7 mouse cellular contexts compared by ENCODE assay signal in the genomic region with DNA sequence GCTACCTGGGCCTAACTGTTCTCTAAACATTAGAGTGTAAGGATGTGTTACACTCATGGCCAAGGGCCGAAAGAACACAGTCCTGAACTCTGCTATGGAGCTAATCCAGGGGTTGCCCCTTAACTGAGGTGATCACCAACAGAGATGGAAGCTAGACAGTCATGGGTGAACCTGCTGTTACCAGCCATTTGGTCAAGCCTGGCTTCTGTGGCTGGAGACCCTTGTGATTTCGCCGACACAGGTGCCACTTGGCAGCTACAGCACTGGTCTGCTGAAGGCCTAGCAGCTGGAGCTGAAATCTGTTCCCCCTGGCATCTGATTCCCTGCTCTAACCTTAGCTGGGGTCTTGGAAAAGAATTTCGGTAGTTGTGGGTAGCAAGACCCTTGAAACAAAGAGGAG. TPM values are rescaled to one million over a fixed set of nuclear protein-coding genes. Genes with fewer than 3 reads are reported as not detected.
DNase-seq lines count a peak whose midpoint lies in the region; ATAC-seq and TF ChIP-seq lines count a peak whose summit lies in the region.

No protein-coding gene starts in this region.

- H3K27me3 ChIP-seq in liver, adult 2 months (ENCODE audit: control insufficient read depth, insufficient read depth, low read length), result no peaks in the 10 kb centered on the region
- no peaks in the 10 kb centered on the region for H3K27me3 ChIP-seq in forebrain, embryonic 14.5 days (replicated peaks; ENCODE audit: control insufficient read depth, insufficient read depth, low read length)
- H3K27me3 ChIP-seq in limb, embryonic 10.5 days (ENCODE audit: low read depth, poor library complexity, severe bottlenecking), result no peaks in the 10 kb centered on the region
- H3K27me3 ChIP-seq in neural tube, embryonic 15.5 days (replicated peaks), result no peaks in the 10 kb centered on the region

- peaks cover 56% of the 10 kb centered on the region for H3K4me1 ChIP-seq in liver, adult 2 months (ENCODE audit: control insufficient read depth, insufficient read depth, low read length)
- H3K4me1 ChIP-seq in forebrain, embryonic 14.5 days (ENCODE audit: control insufficient read depth, insufficient read depth, low read length), result peaks cover 64% of the 10 kb centered on the region
- H3K4me1 ChIP-seq in limb, embryonic 10.5 days, result peaks cover 93% of the 10 kb centered on the region
- H3K4me1 ChIP-seq in neural tube, embryonic 15.5 days, result peaks cover 82% of the 10 kb centered on the region

- TF ChIP-seq POLR2A in liver, adult 2 months (IDR thresholded peaks at IDR 0.05; ENCODE audit: extremely low read depth, insufficient read depth, low read length), result no peak

- H3K36me3 ChIP-seq in liver, adult 2 months (ENCODE audit: control insufficient read depth, insufficient read depth, low read length), result peaks cover 45% of the 10 kb centered on the region
- H3K36me3 ChIP-seq in forebrain, embryonic 14.5 days (ENCODE audit: control insufficient read depth, insufficient read depth, low read length), result peaks cover 79% of the 10 kb centered on the region
- peaks cover 80% of the 10 kb centered on the region for H3K36me3 ChIP-seq in limb, embryonic 10.5 days
- peaks cover 58% of the 10 kb centered on the region for H3K36me3 ChIP-seq in neural tube, embryonic 15.5 days

- WGBS in liver, adult 2 months, result 70% methylated on average over 4 of the region's 4 CpGs
- 81% methylated on average over 4 of the region's 4 CpGs for WGBS in forebrain, embryonic 14.5 days
- WGBS in limb, embryonic 10.5 days, result 87% methylated on average over 4 of the region's 4 CpGs
- WGBS in neural tube, embryonic 15.5 days, result 86% methylated on average over 4 of the region's 4 CpGs

- TF ChIP-seq CTCF in liver, adult 2 months (IDR thresholded peaks at IDR 0.05; ENCODE audit: low read depth, low read length), result no peak

- H3K9me3 ChIP-seq in forebrain, embryonic 14.5 days (replicated peaks; ENCODE audit: control insufficient read depth, low read length), result no peaks in the 10 kb centered on the region
- H3K9me3 ChIP-seq in limb, embryonic 10.5 days (replicated peaks), result no peaks in the 10 kb centered on the region
- no peaks in the 10 kb centered on the region for H3K9me3 ChIP-seq in neural tube, embryonic 15.5 days (replicated peaks)

- H3K4me3 ChIP-seq in liver, adult 2 months (ENCODE audit: insufficient read depth, low read depth, low read length), result no peak overlapping the region
- peak overlapping the region; percentile 86 for H3K4me3 ChIP-seq in forebrain, embryonic 14.5 days (ENCODE audit: low read depth, low read length)
- H3K4me3 ChIP-seq in limb, embryonic 10.5 days, result no peak overlapping the region
- H3K4me3 ChIP-seq in neural tube, embryonic 15.5 days (replicated peaks), result no peak overlapping the region

- peak overlapping the region; percentile 94 for H3K4me2 ChIP-seq in forebrain, embryonic 14.5 days (ENCODE audit: low read length)
- H3K4me2 ChIP-seq in neural tube, embryonic 15.5 days, result peak overlapping the region; percentile 69

- peak overlapping the region; percentile 56 for H3K27ac ChIP-seq in liver, adult 2 months (replicated peaks; ENCODE audit: insufficient read depth, low read depth, low read length)
- H3K27ac ChIP-seq in forebrain, embryonic 14.5 days (ENCODE audit: low read depth, low read length), result 0 out of 2 replicates have a peak overlapping the region, but pooled peaks have one; percentile 78
- H3K27ac ChIP-seq in limb, embryonic 10.5 days, result peak overlapping the region; percentile 22
- peak overlapping the region; percentile 18; the same call in 1 of the 2 replicates for H3K27ac ChIP-seq in neural tube, embryonic 15.5 days (replicated peaks)

- ATAC-seq in forebrain, embryonic 14.5 days, result no peak
- no peak for ATAC-seq in neural tube, embryonic 15.5 days (ENCODE audit: low FRiP score)

- peaks cover 39% of the 10 kb centered on the region for H3K79me2 ChIP-seq in liver, adult 2 months (ENCODE audit: control insufficient read depth, insufficient read depth, low read length)

- no peak for DNase-seq in liver, adult 2 months (ENCODE audit: extremely low read depth, low read depth, low spot score)
- DNase-seq in liver, result no peak
- no peak for DNase-seq in forebrain, embryonic 14.5 days (ENCODE audit: low spot score)
- no peak for DNase-seq in limb, embryonic 10.5 days (ENCODE audit: low spot score)
- DNase-seq in embryo, embryonic 9.5 days (ENCODE audit: extremely low spot score), result no peak
- DNase-seq in cerebellum, adult 11-12 months, result no peak

- H3K9ac ChIP-seq in liver, adult 2 months (ENCODE audit: low read depth, low read length), result peak overlapping the region; percentile 48
- H3K9ac ChIP-seq in forebrain, embryonic 14.5 days (ENCODE audit: low read length), result peak overlapping the region; percentile 97
- H3K9ac ChIP-seq in neural tube, embryonic 15.5 days (replicated peaks), result no peak overlapping the region

RNA-seq across cellular contexts. Expression of a gene that starts 6.3 kb away (rescaled TPM):
- total RNA-seq in liver, adult 2 months (2014; rRNA removed), result 19.9 and 21.5 TPM in 2 replicates
- 9.2 and 14.0 TPM in 2 replicates for polyA plus RNA-seq in liver, adult 2 months (2012; rRNA removed)
- polyA plus RNA-seq in forebrain, embryonic 14.5 days (2014; fragmentation: Nextera tagmentation; extraction: Ambion mirVana), result 30.4 and 44.0 TPM in 2 replicates
- 41.6 and 49.1 TPM in 2 replicates for polyA plus RNA-seq in limb, embryonic 10.5 days (2016; fragmentation: Nextera tagmentation; extraction: Ambion mirVana)
- 41.5 and 57.0 TPM in 2 replicates for polyA plus RNA-seq in neural tube, embryonic 15.5 days (2015; fragmentation: Nextera tagmentation; extraction: Ambion mirVana)

Comparison
In these comparisons a context has a peak if more than half of its experiments do, and no peak if none do; other contexts are left out.
1. H3K27ac ChIP-seq: peak in every context shown above with its lines; median percentile 78 in forebrain, embryonic 14.5 days; 56 in liver, adult 2 months; 22 in limb, embryonic 10.5 days; 18 in neural tube, embryonic 15.5 days.